ENCODE assay signal across 18 mouse cellular contexts in genomic region chr14:21742441-21742840, GRCm38 (mm10). TPM values are rescaled to one million over a fixed set of nuclear protein-coding genes. Genes with fewer than 3 reads are reported as not detected.
DNase-seq lines count a peak whose midpoint lies in the region; ATAC-seq and TF ChIP-seq lines count a peak whose summit lies in the region.
"Had no signal": no experiment of that assay in that cellular context is flagged by ENCODE, and none has a peak within 500 bp of the region (broad histone marks: within the 10 kb centered on the region; RNA-seq: fewer than 3 reads in every experiment).

No protein-coding gene starts in this region.

- H3K79me2 ChIP-seq in myocyte (ENCODE audit: control insufficient read depth, insufficient read depth): no peaks in the 10 kb centered on the region

- no peak for TF ChIP-seq CTCF in stomach, postnatal 0 days (IDR thresholded peaks at IDR 0.05; ENCODE audit: low read depth)

- H3ac ChIP-seq in myocyte (ENCODE audit: control insufficient read depth, insufficient read length): no peak overlapping the region

- peak overlapping the region; percentile 15; the same call in 1 of the 2 replicates for H3K9ac ChIP-seq in limb, embryonic 13.5 days
- H3K9ac ChIP-seq in stomach, postnatal 0 days (ENCODE audit: low read length): no peak overlapping the region
- H3K9ac ChIP-seq: embryonic facial prominence, embryonic 12.5 days; forebrain, embryonic 13.5 days; forebrain, embryonic 15.5 days had no signal

- no peaks in the 10 kb centered on the region for H3K9me3 ChIP-seq in limb, embryonic 13.5 days
- H3K9me3 ChIP-seq in limb, embryonic 10.5 days (replicated peaks): no peaks in the 10 kb centered on the region
- no peaks in the 10 kb centered on the region for H3K9me3 ChIP-seq in stomach, postnatal 0 days (ENCODE audit: control insufficient read depth, low read length)
- H3K9me3 ChIP-seq: embryonic facial prominence, embryonic 10.5 days; embryonic facial prominence, embryonic 12.5 days; forebrain, embryonic 13.5 days; forebrain, embryonic 15.5 days had no signal

- H3K27me3 ChIP-seq in limb, embryonic 13.5 days: peaks cover 5% of the 10 kb centered on the region; the same call in 1 of the 2 replicates
- H3K27me3 ChIP-seq in limb, embryonic 10.5 days (ENCODE audit: low read depth, poor library complexity, severe bottlenecking): no peaks in the 10 kb centered on the region
- H3K27me3 ChIP-seq in myocyte (ENCODE audit: control insufficient read depth, insufficient read depth, insufficient read length): no peaks in the 10 kb centered on the region
- no peaks in the 10 kb centered on the region for H3K27me3 ChIP-seq in stomach, postnatal 0 days (ENCODE audit: control insufficient read depth, insufficient read depth, low read length)
- H3K27me3 ChIP-seq: forebrain, embryonic 15.5 days had no signal

- 86% methylated on average over 4 of the region's 4 CpGs for WGBS in limb, embryonic 13.5 days
- WGBS in limb, embryonic 10.5 days: 94% methylated on average over 4 of the region's 4 CpGs
- 90% methylated on average over 4 of the region's 4 CpGs for WGBS in stomach, postnatal 0 days

- H3K4me1 ChIP-seq in limb, embryonic 13.5 days: peaks cover 10% of the 10 kb centered on the region
- H3K4me1 ChIP-seq in limb, embryonic 10.5 days: peaks cover 26% of the 10 kb centered on the region
- no peaks in the 10 kb centered on the region for H3K4me1 ChIP-seq in stomach, postnatal 0 days (replicated peaks; ENCODE audit: control insufficient read depth, insufficient read depth)
- H3K4me1 ChIP-seq: embryonic facial prominence, embryonic 12.5 days; forebrain, embryonic 13.5 days; forebrain, embryonic 15.5 days had no signal

- H3K4me3 ChIP-seq in limb, embryonic 13.5 days: no peak overlapping the region
- no peak overlapping the region for H3K4me3 ChIP-seq in limb, embryonic 10.5 days
- no peak overlapping the region for H3K4me3 ChIP-seq in myocyte
- no peak overlapping the region for H3K4me3 ChIP-seq in stomach, postnatal 0 days (ENCODE audit: low read depth, low read length)
- H3K4me3 ChIP-seq: embryonic facial prominence, embryonic 10.5 days; embryonic facial prominence, embryonic 12.5 days; forebrain, embryonic 13.5 days; forebrain, embryonic 15.5 days had no signal

- no peak for TF ChIP-seq POLR2A in myocyte (IDR thresholded peaks at IDR 0.05; ENCODE audit: insufficient read length, low read depth)

- DNase-seq in heart, adult 11 months: peak; percentile 83
- DNase-seq in heart, adult 18-20 months: no peak
- no peak for DNase-seq in limb, embryonic 10.5 days (ENCODE audit: low spot score)
- peak; percentile 11 for DNase-seq in stomach, postnatal 0 days (ENCODE audit: low spot score)
- DNase-seq in frontal cortex, adult 2 months (ENCODE audit: extremely low spot score in 1 of 2, low spot score in 1 of 2): no peak

- H3K4me2 ChIP-seq in limb, embryonic 13.5 days (replicated peaks): no peak overlapping the region
- peak overlapping the region; percentile 52 for H3K4me2 ChIP-seq in myocyte (ENCODE audit: low read depth)
- no peak overlapping the region for H3K4me2 ChIP-seq in stomach, postnatal 0 days (replicated peaks; ENCODE audit: low read depth)
- H3K4me2 ChIP-seq: embryonic facial prominence, embryonic 12.5 days; forebrain, embryonic 13.5 days; forebrain, embryonic 15.5 days had no signal

- no peak overlapping the region for H3K27ac ChIP-seq in limb, embryonic 13.5 days
- H3K27ac ChIP-seq in limb, embryonic 10.5 days: no peak overlapping the region; the same call in 1 of the 2 replicates
- no peak overlapping the region for H3K27ac ChIP-seq in stomach, postnatal 0 days (replicated peaks)
- H3K27ac ChIP-seq: embryonic facial prominence, embryonic 10.5 days; embryonic facial prominence, embryonic 12.5 days; forebrain, embryonic 13.5 days; forebrain, embryonic 15.5 days had no signal

- no peak for ATAC-seq in limb, embryonic 13.5 days (ENCODE audit: low FRiP score, low read depth)
- ATAC-seq in stomach, postnatal 0 days (ENCODE audit: low FRiP score, low TSS enrichment): no peak

- no peaks in the 10 kb centered on the region for H3K36me3 ChIP-seq in limb, embryonic 13.5 days
- H3K36me3 ChIP-seq in limb, embryonic 10.5 days: no peaks in the 10 kb centered on the region
- H3K36me3 ChIP-seq in myocyte (ENCODE audit: control insufficient read depth, insufficient read depth): no peaks in the 10 kb centered on the region
- H3K36me3 ChIP-seq in stomach, postnatal 0 days (ENCODE audit: control insufficient read depth, insufficient read depth, low read length): no peaks in the 10 kb centered on the region
- H3K36me3 ChIP-seq: embryonic facial prominence, embryonic 10.5 days; embryonic facial prominence, embryonic 12.5 days; forebrain, embryonic 15.5 days had no signal

- no peak for TF ChIP-seq EP300 in stomach, postnatal 0 days (optimal IDR thresholded peaks at IDR 0.05)

TF ChIP-seq in myocyte, 11 proteins besides CTCF, POLR2A, EP300 and RAD21:
- no peak for TF ChIP-seq SRF (IDR thresholded peaks at IDR 0.05; ENCODE audit: control insufficient read depth, insufficient read length, low read depth)
- TF ChIP-seq MYOD1 (IDR thresholded peaks at IDR 0.05; ENCODE audit: control insufficient read depth in 1 of 3, insufficient read length in 2 of 3, low read depth in 2 of 3): peak in 2 of 3 experiments; percentile 76 to 89
- TF ChIP-seq TCF12 (IDR thresholded peaks at IDR 0.05; ENCODE audit: insufficient read depth, poor library complexity, severe bottlenecking): no peak
- TF ChIP-seq MYOG (IDR thresholded peaks at IDR 0.05; ENCODE audit: control insufficient read depth in 1 of 3, insufficient read depth in 1 of 3, insufficient read length in 2 of 3, low read depth in 2 of 3): peak; percentile 25 to 82 (median 36)

RNA-seq across cellular contexts. Expression of gene Samd8, which starts 7.9 kb away (rescaled TPM):
- total RNA-seq in heart, adult 18-20 months (2021): 10 to 100 TPM; 30.7 to 33.5 TPM
- polyA plus RNA-seq in limb, embryonic 13.5 days (2015; fragmentation: Nextera tagmentation; extraction: Ambion mirVana): 10.8 and 12.2 TPM in 2 replicates
- 9.3 and 11.7 TPM in 2 replicates for polyA plus RNA-seq in limb, embryonic 10.5 days (2016; fragmentation: Nextera tagmentation; extraction: Ambion mirVana)
- 27.8 TPM for polyA plus RNA-seq in myocyte (2012; fragmentation: generic; extraction: Trizol)
- 15.3 and 15.9 TPM in 2 replicates for polyA plus RNA-seq in stomach, postnatal 0 days (2015; fragmentation: Nextera tagmentation; extraction: Ambion mirVana)
- polyA plus RNA-seq in frontal cortex, adult 2 months (2012; rRNA removed): 34.1 and 40.5 TPM in 2 replicates

RNA-seq across cellular contexts. Expression of gene Dusp13, which starts 8.5 kb away (rescaled TPM):
- total RNA-seq in heart, adult 18-20 months (2021): 1 to 10 TPM in 1 of 2 experiments, under 1 TPM in 1; 0.59 to 1.5 TPM
- polyA plus RNA-seq in limb, embryonic 13.5 days (2015; fragmentation: Nextera tagmentation; extraction: Ambion mirVana): 0.46 and 0.54 TPM in 2 replicates
- polyA plus RNA-seq in limb, embryonic 10.5 days (2016; fragmentation: Nextera tagmentation; extraction: Ambion mirVana): not detected in 2 replicates
- polyA plus RNA-seq in myocyte (2012; fragmentation: generic; extraction: Trizol): 24.6 TPM
- polyA plus RNA-seq in stomach, postnatal 0 days (2015; fragmentation: Nextera tagmentation; extraction: Ambion mirVana): 1.9 and 2.5 TPM in 2 replicates
- 0.96 and 1.2 TPM in 2 replicates for polyA plus RNA-seq in frontal cortex, adult 2 months (2012; rRNA removed)
- total RNA-seq: adrenal gland, adult 2 months; adrenal gland, postnatal 25 days; common myeloid progenitor, adult 5-6 weeks; MEL had no signal
- polyA plus RNA-seq: brain, embryonic 14.5 days; embryonic facial prominence, embryonic 10.5 days; embryonic facial prominence, embryonic 12.5 days; forebrain, embryonic 11.5 days; forebrain, embryonic 13.5 days; forebrain, embryonic 15.5 days had no signal

RNA-seq across cellular contexts. Expression of gene Dupd1, which starts 28.1 kb away (rescaled TPM):
- under 1 TPM; 0.22 to 0.26 TPM for total RNA-seq in heart, adult 18-20 months (2021)
- polyA plus RNA-seq in limb, embryonic 13.5 days (2015; fragmentation: Nextera tagmentation; extraction: Ambion mirVana): 0.97 and 1.2 TPM in 2 replicates
- polyA plus RNA-seq in limb, embryonic 10.5 days (2016; fragmentation: Nextera tagmentation; extraction: Ambion mirVana): 0.45 TPM in 1 of 2 replicates, not detected in the other
- 0.14 TPM for polyA plus RNA-seq in myocyte (2012; fragmentation: generic; extraction: Trizol)
- polyA plus RNA-seq in stomach, postnatal 0 days (2015; fragmentation: Nextera tagmentation; extraction: Ambion mirVana): not detected in 2 replicates
- polyA plus RNA-seq in frontal cortex, adult 2 months (2012; rRNA removed): 0.27 and 0.38 TPM in 2 replicates
- total RNA-seq: common myeloid progenitor, adult 5-6 weeks; ES-E14; MEL had no signal
- polyA plus RNA-seq: embryonic facial prominence, embryonic 10.5 days; forebrain, embryonic 11.5 days; forebrain, embryonic 13.5 days; forebrain, embryonic 15.5 days had no signal

Comparison
In these comparisons a context has a peak if more than half of its experiments do, and no peak if none do; other contexts are left out.
1. DNase-seq: peak in heart, adult 11 months (single experiment) and stomach, postnatal 0 days (single experiment); none in heart, adult 18-20 months (0 of 2), limb, embryonic 10.5 days (single experiment) and frontal cortex, adult 2 months (0 of 2).